Mouse (Mus musculus): ENCODE results near the gene Dus3l. TPM values are rescaled to one million over a fixed set of nuclear protein-coding genes. Genes with fewer than 3 reads are reported as not detected.

Dus3l gene
- total and polyA plus RNA-seq, 3 experiments = 38.9 to 70.5 TPM; not detected in 1

- H3K27me3 ChIP-seq (ENCODE audit: control insufficient read depth in 1 of 2, insufficient read depth in 2 of 2, low read length in 2 of 2) = no peaks in the 10 kb centered on the region
- peaks cover 9% of the 10 kb centered on the region for H3K79me2 ChIP-seq (ENCODE audit: control insufficient read depth, insufficient read depth, low read length, poor library complexity)
- DNase-seq (ENCODE audit: low read depth, low spot score) = no peak
- peaks cover 0 to 2% of the 10 kb centered on the region in 2 experiments; a peak in 1 of 4 replicates for H3K36me3 ChIP-seq (ENCODE audit: control insufficient read depth in 1 of 2, insufficient read depth in 2 of 2, low read length in 2 of 2)
- H3K9ac ChIP-seq (ENCODE audit: control insufficient read depth, low read depth, low read length, poor library complexity, severe bottlenecking) = no peak overlapping the region
- H3K27ac ChIP-seq (ENCODE audit: control insufficient read depth, low read depth, low read length) = no peak overlapping the region
- H3K4me3 ChIP-seq (ENCODE audit: control insufficient read depth in 1 of 2, insufficient read depth in 1 of 2, low read depth in 2 of 2, low read length in 2 of 2) = no peak overlapping the region
- H3K4me1 ChIP-seq (ENCODE audit: control insufficient read depth in 1 of 2, insufficient read depth in 2 of 2, low read length in 2 of 2) = peaks cover 0 to 3% of the 10 kb centered on the region in 2 experiments; a peak in 1 of 4 replicates
- TF ChIP-seq MAX (IDR thresholded peaks at IDR 0.05; ENCODE audit: low read length) = no peak
- TF ChIP-seq HCFC1 (IDR thresholded peaks at IDR 0.05; ENCODE audit: low read depth, low read length) = no peak
- TF ChIP-seq CHD2 (IDR thresholded peaks at IDR 0.05; ENCODE audit: low read length) = no peak
- no peak for TF ChIP-seq SIN3A (IDR thresholded peaks at IDR 0.05; ENCODE audit: low read length)
- no peak for TF ChIP-seq ZNF384 (IDR thresholded peaks at IDR 0.05; ENCODE audit: low read depth, low read length)
- no peak for TF ChIP-seq ETS1 (IDR thresholded peaks at IDR 0.05; ENCODE audit: low read depth, low read length)
- TF ChIP-seq NRF1 (IDR thresholded peaks at IDR 0.05; ENCODE audit: insufficient read depth, low read depth, low read length, poor library complexity, severe bottlenecking) = no peak
- no peaks in the 10 kb centered on the region for H3K9me3 ChIP-seq (replicated peaks; ENCODE audit: insufficient read depth, low read length)
These were observed 41.0 kb upstream of the Dus3l start for GRCm38 (mm10) chr17:56723419-56724161.

GRCm38 (mm10) chr17:56727029-56727649 lies 37.4 kb upstream of the Dus3l start:
- Histone ChIP-seq H3K4me1 (ENCODE audit: control insufficient read depth in 1 of 2, insufficient read depth in 2 of 2, low read length in 2 of 2) (no peaks in the 10 kb centered on the region), H3K9ac (ENCODE audit: control insufficient read depth, low read depth, low read length, poor library complexity, severe bottlenecking) (no peak overlapping the region), H3K4me3 (ENCODE audit: control insufficient read depth in 1 of 2, insufficient read depth in 1 of 2, low read depth in 2 of 2, low read length in 2 of 2) (no peak overlapping the region), H3K27ac (ENCODE audit: control insufficient read depth, low read depth, low read length) (no peak overlapping the region), H3K36me3 (ENCODE audit: control insufficient read depth in 1 of 2, insufficient read depth in 2 of 2, low read length in 2 of 2) (no peaks in the 10 kb centered on the region), H3K79me2 (ENCODE audit: control insufficient read depth, insufficient read depth, low read length, poor library complexity) (no peaks in the 10 kb centered on the region), H3K9me3 (replicated peaks; ENCODE audit: insufficient read depth, low read length) (no peaks in the 10 kb centered on the region), H3K27me3 (ENCODE audit: control insufficient read depth in 1 of 2, insufficient read depth in 2 of 2, low read length in 2 of 2) (peaks cover 0 to 1% of the 10 kb centered on the region in 2 experiments; a peak in 3 of 4 replicates)
- TF ChIP-seq ZMIZ1 (IDR thresholded peaks at IDR 0.05; ENCODE audit: low read depth, low read length) (no peak), HCFC1 (IDR thresholded peaks at IDR 0.05; ENCODE audit: low read depth, low read length) (no peak), ZNF384 (IDR thresholded peaks at IDR 0.05; ENCODE audit: low read depth, low read length) (no peak), CHD1 (IDR thresholded peaks at IDR 0.05; ENCODE audit: low read depth, low read length) (no peak)
- no peak for DNase-seq (ENCODE audit: low read depth, low spot score)

- Histone ChIP-seq H3K79me2 (ENCODE audit: control insufficient read depth, insufficient read depth, low read length, poor library complexity) (no peaks in the 10 kb centered on the region), H3K27me3 (ENCODE audit: control insufficient read depth in 1 of 2, insufficient read depth in 2 of 2, low read length in 2 of 2) (peaks cover 0 to 1% of the 10 kb centered on the region in 2 experiments; a peak in 3 of 4 replicates), H3K4me1 (ENCODE audit: control insufficient read depth in 1 of 2, insufficient read depth in 2 of 2, low read length in 2 of 2) (no peaks in the 10 kb centered on the region), H3K9ac (ENCODE audit: control insufficient read depth, low read depth, low read length, poor library complexity, severe bottlenecking) (no peak overlapping the region), H3K27ac (ENCODE audit: control insufficient read depth, low read depth, low read length) (no peak overlapping the region), H3K9me3 (replicated peaks; ENCODE audit: insufficient read depth, low read length) (no peaks in the 10 kb centered on the region), H3K4me3 (ENCODE audit: control insufficient read depth in 1 of 2, insufficient read depth in 1 of 2, low read depth in 2 of 2, low read length in 2 of 2) (no peak overlapping the region), H3K36me3 (ENCODE audit: control insufficient read depth in 1 of 2, insufficient read depth in 2 of 2, low read length in 2 of 2) (no peaks in the 10 kb centered on the region)
- DNase-seq (ENCODE audit: low read depth, low spot score) = no peak
- TF ChIP-seq CHD1 (IDR thresholded peaks at IDR 0.05; ENCODE audit: low read depth, low read length) (no peak), USF2 (IDR thresholded peaks at IDR 0.05; ENCODE audit: borderline replicate concordance in 1 of 2, insufficient read depth in 1 of 2, low read depth in 1 of 2, low read length in 2 of 2) (no peak), POLR2A (IDR thresholded peaks at IDR 0.05; ENCODE audit: control insufficient read depth in 1 of 2, insufficient read depth in 1 of 2, low read depth in 1 of 2, low read length in 2 of 2, poor library complexity in 1 of 2) (no peak), GATA1 (IDR thresholded peaks at IDR 0.05; ENCODE audit: low read depth, low read length) (no peak), MYC (IDR thresholded peaks at IDR 0.05; ENCODE audit: low read depth, low read length) (no peak), NELFE (IDR thresholded peaks at IDR 0.05; ENCODE audit: low read depth, low read length) (no peak), BHLHE40 (IDR thresholded peaks at IDR 0.05; ENCODE audit: borderline replicate concordance, low read depth, low read length) (no peak), GABPA (IDR thresholded peaks at IDR 0.05; ENCODE audit: low read depth, low read length) (no peak), TBP (IDR thresholded peaks at IDR 0.05; ENCODE audit: low read depth, low read length) (no peak), USF1 (IDR thresholded peaks at IDR 0.05; ENCODE audit: low read depth, low read length) (no peak), MEF2A (IDR thresholded peaks at IDR 0.05; ENCODE audit: extremely low read depth, insufficient replicate concordance, low read depth, low read length, poor library complexity, severe bottlenecking) (no peak), RCOR1 (IDR thresholded peaks at IDR 0.05; ENCODE audit: low read depth, low read length) (no peak), MAZ (IDR thresholded peaks at IDR 0.05; ENCODE audit: low read depth, low read length) (no peak), ZMIZ1 (IDR thresholded peaks at IDR 0.05; ENCODE audit: low read depth, low read length) (no peak), JUND (IDR thresholded peaks at IDR 0.05; ENCODE audit: low read depth, low read length) (no peak)
These were observed 36.9 kb upstream of the Dus3l start for GRCm38 (mm10) chr17:56727659-56728058.

Measured in MEL (cell line).